ENCODE assay signal across 9 mouse cellular contexts in the genomic region with DNA sequence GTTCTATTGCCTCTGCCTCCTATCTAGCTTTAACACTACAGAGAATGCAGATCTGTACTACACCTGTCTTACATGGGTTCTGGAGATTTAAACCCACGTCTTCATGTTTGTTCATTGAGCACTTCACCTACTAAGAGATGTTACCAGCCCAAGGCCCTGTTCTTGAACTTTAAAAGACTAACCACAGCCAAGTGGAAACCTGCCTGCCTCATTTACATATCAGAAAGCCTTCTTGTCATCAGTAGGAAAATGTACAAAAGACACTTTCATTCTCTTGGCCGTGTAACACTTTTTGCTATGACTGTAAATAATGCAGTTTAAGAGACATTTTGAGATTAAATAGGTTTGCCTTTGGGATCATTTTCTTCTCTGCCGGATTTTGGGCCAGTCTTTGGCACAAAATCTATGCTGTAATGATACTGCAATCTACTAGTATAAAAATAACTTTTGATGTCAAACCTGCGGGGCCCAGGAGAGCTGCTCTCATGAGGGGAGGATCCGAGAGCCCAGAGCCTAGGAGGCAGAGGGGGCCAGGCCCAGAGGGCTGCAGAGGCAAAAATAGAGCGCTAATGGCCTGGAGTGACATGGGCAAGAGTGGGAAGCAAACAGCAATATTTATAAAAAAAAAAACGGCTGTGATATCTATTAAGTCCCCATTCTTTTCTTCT.
A peak's percentile ranks its signal among the peaks of the same experiment; 100 is the strongest.
DNase-seq lines count a peak whose midpoint lies in the region; ATAC-seq and TF ChIP-seq lines count a peak whose summit lies in the region.
"Had no signal": no experiment of that assay in that cellular context is flagged by ENCODE, and none has a peak within 500 bp of the region (broad histone marks: within the 10 kb centered on the region; RNA-seq: fewer than 3 reads in every experiment).

No protein-coding gene starts in this region.

- TF ChIP-seq CTCF in liver, postnatal 0 days (IDR thresholded peaks at IDR 0.05; ENCODE audit: low read depth), result no peak

- DNase-seq in forebrain, embryonic 14.5 days (ENCODE audit: low spot score), result no peak
- no peak for DNase-seq in forebrain, embryonic 11.5 days (ENCODE audit: low spot score)
- no peak for DNase-seq in lung, postnatal 4 days
- no peak for DNase-seq in heart, embryonic 10.5 days (ENCODE audit: low spot score)
- no peak for DNase-seq in liver, postnatal 0 days
- DNase-seq in adrenal gland, postnatal 36 days, result no peak

- TF ChIP-seq EP300 in liver, postnatal 0 days (IDR thresholded peaks at IDR 0.05; ENCODE audit: low read depth), result no peak

- H3K27ac ChIP-seq in forebrain, embryonic 14.5 days (ENCODE audit: low read depth, low read length), result no peak overlapping the region
- H3K27ac ChIP-seq in forebrain, embryonic 11.5 days (ENCODE audit: low read depth, low read length), result no peak overlapping the region
- H3K27ac ChIP-seq in lung, embryonic 15.5 days, result no peak overlapping the region
- H3K27ac ChIP-seq in heart, embryonic 10.5 days, result no peak overlapping the region
- no peak overlapping the region for H3K27ac ChIP-seq in liver, postnatal 0 days (ENCODE audit: low read depth)
- H3K27ac ChIP-seq in kidney, embryonic 14.5 days (ENCODE audit: low read depth, low read length), result no peak overlapping the region
- H3K27ac ChIP-seq: liver, embryonic 14.5 days had no signal

- H3K9me3 ChIP-seq in forebrain, embryonic 14.5 days (replicated peaks; ENCODE audit: control insufficient read depth, low read length), result no peaks in the 10 kb centered on the region
- H3K9me3 ChIP-seq in forebrain, embryonic 11.5 days (ENCODE audit: control insufficient read depth, low read length), result no peaks in the 10 kb centered on the region
- H3K9me3 ChIP-seq in lung, embryonic 15.5 days, result no peaks in the 10 kb centered on the region
- H3K9me3 ChIP-seq in heart, embryonic 10.5 days, result no peaks in the 10 kb centered on the region
- no peaks in the 10 kb centered on the region for H3K9me3 ChIP-seq in liver, postnatal 0 days (ENCODE audit: low read length)
- H3K9me3 ChIP-seq in kidney, embryonic 14.5 days (ENCODE audit: control insufficient read depth, low read length), result no peaks in the 10 kb centered on the region

- H3K4me3 ChIP-seq in forebrain, embryonic 14.5 days (ENCODE audit: low read depth, low read length), result no peak overlapping the region
- no peak overlapping the region for H3K4me3 ChIP-seq in forebrain, embryonic 11.5 days (ENCODE audit: low read depth, low read length)
- H3K4me3 ChIP-seq in lung, embryonic 15.5 days, result peak overlapping the region; percentile 27; the same call in 1 of the 2 replicates
- peak overlapping the region; percentile 49 for H3K4me3 ChIP-seq in heart, embryonic 10.5 days
- H3K4me3 ChIP-seq in liver, postnatal 0 days (ENCODE audit: low read depth, low read length), result no peak overlapping the region
- H3K4me3 ChIP-seq in kidney, embryonic 14.5 days (ENCODE audit: low read length), result no peak overlapping the region

- no peaks in the 10 kb centered on the region for H3K36me3 ChIP-seq in forebrain, embryonic 14.5 days (ENCODE audit: control insufficient read depth, insufficient read depth, low read length)
- no peaks in the 10 kb centered on the region for H3K36me3 ChIP-seq in forebrain, embryonic 11.5 days (ENCODE audit: control insufficient read depth, insufficient read depth, low read length)
- no peaks in the 10 kb centered on the region for H3K36me3 ChIP-seq in lung, embryonic 15.5 days
- H3K36me3 ChIP-seq in heart, embryonic 10.5 days, result no peaks in the 10 kb centered on the region
- no peaks in the 10 kb centered on the region for H3K36me3 ChIP-seq in liver, postnatal 0 days (replicated peaks; ENCODE audit: insufficient read depth, low read length)
- H3K36me3 ChIP-seq in kidney, embryonic 14.5 days (ENCODE audit: control insufficient read depth, insufficient read depth, low read length), result no peaks in the 10 kb centered on the region

- H3K27me3 ChIP-seq in forebrain, embryonic 14.5 days (replicated peaks; ENCODE audit: control insufficient read depth, insufficient read depth, low read length), result no peaks in the 10 kb centered on the region
- H3K27me3 ChIP-seq in forebrain, embryonic 11.5 days (ENCODE audit: control insufficient read depth, insufficient read depth, low read length), result no peaks in the 10 kb centered on the region
- H3K27me3 ChIP-seq in lung, embryonic 15.5 days, result no peaks in the 10 kb centered on the region
- no peaks in the 10 kb centered on the region for H3K27me3 ChIP-seq in heart, embryonic 10.5 days (ENCODE audit: insufficient read depth, poor library complexity, severe bottlenecking)
- H3K27me3 ChIP-seq in liver, postnatal 0 days (ENCODE audit: insufficient read depth, low read length), result no peaks in the 10 kb centered on the region
- no peaks in the 10 kb centered on the region for H3K27me3 ChIP-seq in kidney, embryonic 14.5 days (ENCODE audit: control insufficient read depth, insufficient read depth, low read length)

- no peak overlapping the region for H3K9ac ChIP-seq in forebrain, embryonic 14.5 days (ENCODE audit: low read length)
- no peak overlapping the region for H3K9ac ChIP-seq in forebrain, embryonic 11.5 days (ENCODE audit: low read length)
- H3K9ac ChIP-seq in lung, embryonic 15.5 days, result no peak overlapping the region
- H3K9ac ChIP-seq in liver, postnatal 0 days (replicated peaks), result no peak overlapping the region
- no peak overlapping the region for H3K9ac ChIP-seq in kidney, embryonic 14.5 days (ENCODE audit: low read depth, low read length)
- H3K9ac ChIP-seq: liver, embryonic 14.5 days had no signal

- 74% methylated on average over 7 of the region's 7 CpGs for WGBS in forebrain, embryonic 14.5 days
- WGBS in forebrain, embryonic 11.5 days, result 83% methylated on average over 7 of the region's 7 CpGs
- 58% methylated on average over 7 of the region's 7 CpGs for WGBS in lung, embryonic 15.5 days
- 53% methylated on average over 7 of the region's 7 CpGs for WGBS in heart, embryonic 10.5 days
- 57% methylated on average over 7 of the region's 7 CpGs for WGBS in liver, postnatal 0 days (ENCODE audit: insufficient replicate concordance)
- 75% methylated on average over 7 of the region's 7 CpGs for WGBS in kidney, embryonic 14.5 days

- ATAC-seq in forebrain, embryonic 14.5 days, result no peak
- ATAC-seq in forebrain, embryonic 11.5 days (replicated peaks; ENCODE audit: low FRiP score), result no peak
- no peak for ATAC-seq in lung, embryonic 15.5 days (ENCODE audit: borderline replicate concordance, extremely low read depth, low FRiP score, low TSS enrichment)
- no peak for ATAC-seq in liver, postnatal 0 days
- ATAC-seq in kidney, embryonic 14.5 days (ENCODE audit: low FRiP score, low TSS enrichment), result no peak

- H3K4me1 ChIP-seq in forebrain, embryonic 14.5 days (ENCODE audit: control insufficient read depth, insufficient read depth, low read length), result no peaks in the 10 kb centered on the region
- no peaks in the 10 kb centered on the region for H3K4me1 ChIP-seq in forebrain, embryonic 11.5 days (replicated peaks; ENCODE audit: control insufficient read depth, insufficient read depth, low read length)
- H3K4me1 ChIP-seq in lung, embryonic 15.5 days, result no peaks in the 10 kb centered on the region
- H3K4me1 ChIP-seq in heart, embryonic 10.5 days, result no peaks in the 10 kb centered on the region
- H3K4me1 ChIP-seq in liver, postnatal 0 days (ENCODE audit: insufficient read depth), result no peaks in the 10 kb centered on the region
- no peaks in the 10 kb centered on the region for H3K4me1 ChIP-seq in kidney, embryonic 14.5 days (ENCODE audit: control insufficient read depth, insufficient read depth, low read length)

- H3K4me2 ChIP-seq in forebrain, embryonic 14.5 days (ENCODE audit: low read length), result peak overlapping the region; percentile 32; the same call in 1 of the 2 replicates
- H3K4me2 ChIP-seq in forebrain, embryonic 11.5 days (ENCODE audit: low read depth, low read length, severe bottlenecking), result no peak overlapping the region
- peak overlapping the region; percentile 46 for H3K4me2 ChIP-seq in lung, embryonic 15.5 days
- peak overlapping the region; percentile 55; the same call in 1 of the 2 replicates for H3K4me2 ChIP-seq in liver, postnatal 0 days (ENCODE audit: low read depth, low read length)
- no peak overlapping the region for H3K4me2 ChIP-seq in kidney, embryonic 14.5 days (replicated peaks; ENCODE audit: low read depth, low read length)

Comparison
In these comparisons a context has a peak if more than half of its experiments do, and no peak if none do; other contexts are left out.
1. H3K4me2 ChIP-seq: peak in forebrain, embryonic 14.5 days (single experiment), lung, embryonic 15.5 days (single experiment) and liver, postnatal 0 days (single experiment); none in forebrain, embryonic 11.5 days (single experiment) and kidney, embryonic 14.5 days (single experiment).
2. H3K4me3 ChIP-seq: peak in lung, embryonic 15.5 days (single experiment) and heart, embryonic 10.5 days (single experiment); none in forebrain, embryonic 14.5 days (single experiment), forebrain, embryonic 11.5 days (single experiment), liver, postnatal 0 days (single experiment) and kidney, embryonic 14.5 days (single experiment).